Mouse (Mus musculus): ENCODE results near the gene Tnfrsf8. TPM values are rescaled to one million over a fixed set of nuclear protein-coding genes. Genes with fewer than 3 reads are reported as not detected.

The Tnfrsf8 gene
- polyA plus RNA-seq, 1 experiment from 2014 or later, result 0.06 TPM

DNA sequence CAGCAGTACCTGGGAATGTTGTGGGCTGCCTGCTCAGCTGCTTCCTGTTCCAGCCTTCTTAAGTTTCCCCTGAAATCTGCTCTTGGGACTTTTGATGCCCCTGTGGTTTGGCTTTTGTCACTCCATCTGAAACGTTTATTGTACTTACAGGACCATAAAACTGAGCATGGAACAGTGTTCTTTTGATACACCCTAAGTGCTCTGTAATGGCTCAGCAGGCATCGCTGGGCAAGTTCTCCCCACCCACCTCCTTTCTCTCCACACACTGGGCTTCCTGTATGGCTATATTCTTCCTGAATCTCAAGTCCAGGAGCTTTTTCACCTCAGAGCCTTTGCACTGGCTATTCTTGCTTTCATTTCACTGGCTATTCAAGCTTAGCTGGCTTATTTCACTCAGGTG, 50.2 kb downstream of the Tnfrsf8 start:
- no peaks in the 10 kb centered on the region for H3K36me3 ChIP-seq

DNA sequence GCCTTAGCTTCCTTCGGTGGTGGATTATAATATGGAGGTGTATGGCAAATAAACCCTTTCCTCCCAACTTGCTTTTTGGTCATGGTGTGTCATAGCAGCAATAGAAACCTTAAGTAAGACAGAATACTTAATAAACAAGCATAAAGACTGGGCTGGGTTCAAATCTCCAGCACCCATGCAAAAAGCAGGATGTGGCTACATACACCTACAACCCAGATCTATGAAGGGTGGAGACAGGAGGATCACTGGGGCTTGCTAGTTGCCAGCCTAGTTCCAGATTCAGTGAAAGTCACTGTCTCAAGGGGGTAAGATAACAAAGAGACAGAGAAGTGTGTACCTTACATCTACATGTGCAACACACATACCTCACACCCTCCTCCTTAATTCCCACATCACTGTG, 51.4 kb downstream of the Tnfrsf8 start:
- Histone ChIP-seq H3K4me1 (replicated peaks) (no peaks in the 10 kb centered on the region; the same call in 1 of the 2 replicates), H3K9me3 (no peaks in the 10 kb centered on the region), H3K4me2 (no peak overlapping the region), H3K36me3 (no peaks in the 10 kb centered on the region), H3K27me3 (no peaks in the 10 kb centered on the region), H3K27ac (no peak overlapping the region), H3K9ac (replicated peaks) (no peak overlapping the region), H3K4me3 (replicated peaks) (no peak overlapping the region)
- ATAC-seq (ENCODE audit: insufficient number of reproducible peaks, insufficient read depth, low FRiP score, low TSS enrichment, low read depth), result no peak
- WGBS, result 90% methylated on average over 1 of the region's 1 CpGs

More for the DNA sequence above, 50.2 kb downstream of the Tnfrsf8 start:
- Histone ChIP-seq H3K4me1 (replicated peaks) (no peaks in the 10 kb centered on the region; the same call in 1 of the 2 replicates), H3K4me3 (replicated peaks) (no peak overlapping the region), H3K9ac (replicated peaks) (no peak overlapping the region), H3K9me3 (no peaks in the 10 kb centered on the region), H3K27me3 (no peaks in the 10 kb centered on the region), H3K27ac (0 out of 2 replicates have a peak overlapping the region, but pooled peaks have one; percentile 8), H3K4me2 (no peak overlapping the region)
- ATAC-seq (ENCODE audit: insufficient number of reproducible peaks, insufficient read depth, low FRiP score, low TSS enrichment, low read depth), result no peak
- WGBS, result 13% methylated on average over 2 of the region's 2 CpGs

DNA sequence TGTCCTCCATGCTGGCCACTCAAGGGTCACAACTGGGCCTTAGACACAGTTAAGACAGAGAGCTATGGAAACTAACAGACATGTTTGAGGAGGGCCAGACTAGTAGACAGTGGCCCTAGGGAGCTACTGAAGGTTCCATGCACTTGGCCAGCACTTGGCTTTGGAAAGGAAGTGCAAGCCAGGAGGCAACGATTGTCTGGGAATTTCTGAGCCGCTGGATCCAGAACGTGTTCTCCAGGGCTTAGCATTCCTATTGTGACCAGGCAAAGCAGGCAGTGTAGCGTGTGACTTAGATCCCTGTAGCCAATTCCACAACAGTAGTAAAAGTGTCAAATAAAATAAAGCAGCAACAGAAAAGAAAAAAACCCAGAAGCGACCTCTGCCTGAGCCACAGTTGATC, 54.2 kb downstream of the Tnfrsf8 start:
- 53% methylated on average over 5 of the region's 5 CpGs for WGBS
- H3K4me3 ChIP-seq (replicated peaks), result no peak overlapping the region
- H3K27ac ChIP-seq, result no peak overlapping the region
- no peaks in the 10 kb centered on the region for H3K36me3 ChIP-seq
- no peak overlapping the region for H3K4me2 ChIP-seq
- peaks cover 3% of the 10 kb centered on the region; the same call in 1 of the 2 replicates for H3K4me1 ChIP-seq (replicated peaks)
- no peak for ATAC-seq (ENCODE audit: insufficient number of reproducible peaks, insufficient read depth, low FRiP score, low TSS enrichment, low read depth)
- no peak overlapping the region for H3K9ac ChIP-seq (replicated peaks)
- no peaks in the 10 kb centered on the region for H3K27me3 ChIP-seq
- no peaks in the 10 kb centered on the region for H3K9me3 ChIP-seq

DNA sequence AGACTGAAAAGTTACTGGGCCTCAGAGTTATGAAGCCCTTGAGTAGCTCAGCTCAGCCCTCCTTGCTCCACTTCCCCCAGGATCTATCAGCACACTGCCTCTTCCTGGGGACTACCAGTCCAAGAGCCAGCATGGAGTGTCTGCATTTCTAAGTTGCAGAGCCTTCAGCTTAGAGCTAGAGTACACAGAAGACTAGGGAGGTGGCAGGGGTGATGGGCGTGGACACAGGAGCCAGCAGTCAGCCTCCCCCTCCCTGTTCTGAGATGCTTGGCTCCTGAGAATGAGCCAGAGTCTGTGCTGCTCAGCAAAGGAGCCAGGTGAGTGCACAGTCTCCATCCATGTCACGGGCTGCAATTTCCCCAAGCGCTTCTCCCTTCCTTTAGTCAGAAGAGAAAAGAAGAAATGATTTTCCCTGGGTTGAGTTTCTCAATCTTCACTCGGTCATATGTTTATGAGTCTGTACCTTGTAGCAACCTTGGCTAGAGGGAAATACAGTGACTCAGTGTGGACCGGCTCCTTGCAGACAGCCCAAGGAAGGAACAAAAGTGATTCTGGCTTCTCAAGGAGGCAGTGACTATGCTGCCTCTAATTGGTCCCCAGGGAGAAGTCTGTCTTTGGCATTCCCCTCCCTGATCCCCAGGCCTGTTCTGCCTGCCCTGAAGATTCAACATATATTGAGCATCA, 57.1 kb downstream of the Tnfrsf8 start:
- H3K27me3 ChIP-seq, result no peaks in the 10 kb centered on the region
- WGBS, result 67% methylated on average over 5 of the region's 5 CpGs

DNA sequence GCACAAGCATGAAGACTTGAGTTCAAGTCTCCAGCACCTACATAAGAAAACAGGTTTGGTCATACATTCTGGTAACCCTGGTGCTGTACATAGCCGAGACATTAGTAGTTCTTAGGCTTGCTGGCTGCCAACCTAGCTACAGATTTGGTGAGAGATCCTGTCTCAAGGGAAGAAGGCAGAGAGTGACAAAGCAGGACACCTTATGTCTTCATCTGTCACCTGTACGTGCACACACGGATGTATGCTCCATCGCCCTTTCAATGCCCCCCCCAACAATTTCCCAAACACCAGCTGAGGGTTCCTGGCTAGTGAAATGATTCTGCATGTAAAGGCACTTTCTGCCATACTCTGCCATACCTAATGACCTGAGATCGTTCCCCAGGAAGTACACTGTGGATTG, 58.8 kb downstream of the Tnfrsf8 start:
- Histone ChIP-seq H3K27ac (no peak overlapping the region), H3K27me3 (no peaks in the 10 kb centered on the region), H3K36me3 (no peaks in the 10 kb centered on the region), H3K4me1 (replicated peaks) (0 out of 2 replicates have a peak, but pooled peaks cover 3% of the 10 kb centered on the region), H3K4me3 (replicated peaks) (no peak overlapping the region), H3K9ac (replicated peaks) (no peak overlapping the region), H3K4me2 (no peak overlapping the region), H3K9me3 (no peaks in the 10 kb centered on the region)
- ATAC-seq (ENCODE audit: insufficient number of reproducible peaks, insufficient read depth, low FRiP score, low TSS enrichment, low read depth), result no peak
- 86% methylated on average over 5 of the region's 5 CpGs for WGBS

More for the DNA sequence above, 57.1 kb downstream of the Tnfrsf8 start:
- no peak overlapping the region for H3K9ac ChIP-seq (replicated peaks)
- H3K36me3 ChIP-seq, result no peaks in the 10 kb centered on the region
- H3K9me3 ChIP-seq, result no peaks in the 10 kb centered on the region
- no peak overlapping the region for H3K27ac ChIP-seq
- no peak overlapping the region for H3K4me2 ChIP-seq
- 0 out of 2 replicates have a peak, but pooled peaks cover 3% of the 10 kb centered on the region for H3K4me1 ChIP-seq (replicated peaks)
- no peak overlapping the region for H3K4me3 ChIP-seq (replicated peaks)
- ATAC-seq (ENCODE audit: insufficient number of reproducible peaks, insufficient read depth, low FRiP score, low TSS enrichment, low read depth), result peak; percentile 38; the same call in 1 of the 2 replicates

DNA sequence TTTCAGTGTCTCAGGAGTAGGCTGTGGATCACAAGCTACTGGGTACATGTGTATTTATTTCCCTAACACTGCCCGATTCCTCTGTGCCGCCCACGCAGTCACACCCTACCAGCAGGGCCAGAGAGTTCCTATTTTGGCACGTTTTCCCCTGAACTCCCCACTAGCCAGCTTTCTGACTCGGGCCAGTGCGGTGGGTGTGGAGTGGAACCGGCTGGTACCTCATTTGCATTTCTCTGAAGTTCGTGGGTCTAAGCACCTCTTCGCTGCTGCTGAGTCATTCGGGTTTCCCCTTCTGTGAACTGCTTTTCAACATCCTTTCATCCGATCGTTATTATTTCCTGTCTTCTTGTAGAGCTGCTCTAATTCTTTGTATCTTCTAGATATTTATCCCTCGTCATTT, 60.5 kb downstream of the Tnfrsf8 start:
- no peak for ATAC-seq (ENCODE audit: insufficient number of reproducible peaks, insufficient read depth, low FRiP score, low TSS enrichment, low read depth)
- WGBS, result 48% methylated on average over 13 of the region's 13 CpGs
- Histone ChIP-seq H3K4me2 (no peak overlapping the region), H3K9ac (replicated peaks) (no peak overlapping the region), H3K4me1 (replicated peaks) (0 out of 2 replicates have a peak, but pooled peaks cover 3% of the 10 kb centered on the region), H3K36me3 (no peaks in the 10 kb centered on the region), H3K9me3 (no peaks in the 10 kb centered on the region), H3K27ac (no peak overlapping the region), H3K27me3 (no peaks in the 10 kb centered on the region), H3K4me3 (replicated peaks) (no peak overlapping the region)

DNA sequence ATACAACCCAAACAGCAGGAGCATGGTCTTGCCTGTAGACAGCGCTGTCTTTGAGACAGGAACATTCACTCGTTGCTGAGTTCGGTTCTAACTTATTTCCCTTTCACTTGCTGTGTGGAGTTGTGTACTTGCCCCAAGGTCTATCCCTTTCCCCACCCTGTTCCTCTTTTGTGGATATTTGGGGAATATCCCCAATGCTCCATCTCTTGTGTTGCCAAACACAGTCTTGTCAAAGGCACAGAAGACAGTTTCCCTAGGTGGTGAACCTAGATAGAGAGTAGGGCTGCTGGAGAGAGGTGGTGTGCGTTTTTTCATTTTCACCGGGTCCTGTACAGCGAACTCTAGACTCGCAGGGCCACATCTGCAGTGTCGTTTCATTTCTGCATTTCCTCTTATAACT, 62.4 kb downstream of the Tnfrsf8 start:
- H3K4me3 ChIP-seq (replicated peaks), result no peak overlapping the region
- no peak overlapping the region for H3K27ac ChIP-seq
- H3K27me3 ChIP-seq, result peaks cover 10% of the 10 kb centered on the region
- ATAC-seq (ENCODE audit: insufficient number of reproducible peaks, insufficient read depth, low FRiP score, low TSS enrichment, low read depth), result no peak
- H3K4me1 ChIP-seq (replicated peaks), result 0 out of 2 replicates have a peak, but pooled peaks cover under 1% of the 10 kb centered on the region
- H3K4me2 ChIP-seq, result no peak overlapping the region
- 89% methylated on average over 8 of the region's 8 CpGs for WGBS
- no peak overlapping the region for H3K9ac ChIP-seq (replicated peaks)
- no peaks in the 10 kb centered on the region for H3K36me3 ChIP-seq
- no peaks in the 10 kb centered on the region for H3K9me3 ChIP-seq

DNA sequence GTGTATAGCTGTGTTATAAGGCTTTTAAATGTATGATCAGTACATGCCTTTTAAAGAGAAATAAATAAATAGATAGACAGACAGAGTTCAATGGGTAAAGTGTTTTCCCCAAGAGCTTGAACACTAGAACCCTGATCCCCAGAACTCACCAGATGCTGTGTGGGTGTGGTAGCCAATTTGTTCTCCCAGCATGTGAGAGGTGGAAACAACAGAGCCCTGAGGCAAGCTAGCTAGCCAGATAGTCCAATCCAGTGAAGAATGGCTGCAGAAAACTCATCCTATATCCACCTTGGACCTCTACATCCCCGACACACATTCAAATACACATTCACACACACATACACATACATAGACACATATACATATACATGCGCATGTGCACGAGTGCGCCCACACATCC, 63.4 kb downstream of the Tnfrsf8 start:
- peaks cover 19% of the 10 kb centered on the region for H3K27me3 ChIP-seq
- peaks cover 5% of the 10 kb centered on the region; the same call in 1 of the 2 replicates for H3K4me1 ChIP-seq (replicated peaks)
- WGBS, result 94% methylated on average over 4 of the region's 4 CpGs
- H3K9ac ChIP-seq (replicated peaks), result no peak overlapping the region
- H3K4me2 ChIP-seq, result no peak overlapping the region
- no peaks in the 10 kb centered on the region for H3K9me3 ChIP-seq
- no peak for ATAC-seq (ENCODE audit: insufficient number of reproducible peaks, insufficient read depth, low FRiP score, low TSS enrichment, low read depth)
- no peak overlapping the region for H3K4me3 ChIP-seq (replicated peaks)
- no peaks in the 10 kb centered on the region for H3K36me3 ChIP-seq
- H3K27ac ChIP-seq, result no peak overlapping the region

DNA sequence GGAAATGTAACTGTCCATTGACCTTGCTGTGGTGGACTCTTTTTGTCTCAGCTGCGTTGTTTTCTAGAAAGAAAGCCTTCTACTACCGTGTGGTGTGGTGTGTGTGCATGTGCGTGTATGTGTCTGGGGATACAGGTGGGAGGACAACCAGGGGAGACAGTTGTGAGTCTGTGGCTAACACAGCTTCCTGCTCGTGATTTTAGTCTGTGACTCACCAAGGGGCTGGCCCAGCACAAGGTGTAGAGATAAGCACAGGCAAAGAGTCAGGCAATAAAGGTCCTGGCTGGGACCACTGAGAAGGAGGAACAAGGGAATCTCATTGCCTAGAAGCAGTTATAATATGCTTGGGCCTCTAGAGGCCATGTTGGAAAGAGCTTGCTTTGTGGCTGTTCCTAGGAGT, 65.0 kb downstream of the Tnfrsf8 start:
- Histone ChIP-seq H3K9me3 (no peaks in the 10 kb centered on the region), H3K27ac (no peak overlapping the region), H3K4me2 (no peak overlapping the region), H3K4me1 (replicated peaks) (peaks cover 9% of the 10 kb centered on the region; the same call in 1 of the 2 replicates), H3K27me3 (peaks cover 35% of the 10 kb centered on the region), H3K36me3 (no peaks in the 10 kb centered on the region), H3K4me3 (replicated peaks) (no peak overlapping the region), H3K9ac (replicated peaks) (no peak overlapping the region)
- ATAC-seq (ENCODE audit: insufficient number of reproducible peaks, insufficient read depth, low FRiP score, low TSS enrichment, low read depth), result no peak
- WGBS, result 76% methylated on average over 4 of the region's 4 CpGs

DNA sequence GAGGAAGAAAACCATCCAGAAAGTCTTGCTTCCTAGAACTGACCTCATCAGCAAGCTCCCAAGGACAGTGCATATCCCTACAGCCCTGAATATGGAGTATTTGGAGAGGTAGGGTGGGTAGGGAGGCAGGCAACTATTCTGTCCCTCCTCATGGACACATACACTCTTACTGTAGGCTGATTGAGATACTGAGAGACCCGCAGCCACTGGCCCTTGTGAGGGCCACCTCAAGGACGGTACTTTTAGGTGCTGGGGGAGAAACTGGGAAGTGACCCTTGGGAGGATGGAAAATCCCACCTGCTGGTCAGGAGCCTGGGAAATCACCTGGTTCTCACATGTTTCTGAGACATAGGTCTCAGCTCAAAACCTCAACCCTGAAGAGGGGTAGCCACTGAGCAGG, 67.4 kb downstream of the Tnfrsf8 start:
- Histone ChIP-seq H3K27ac (no peak overlapping the region), H3K4me3 (replicated peaks) (no peak overlapping the region), H3K9ac (replicated peaks) (no peak overlapping the region), H3K27me3 (peaks cover 41% of the 10 kb centered on the region), H3K9me3 (no peaks in the 10 kb centered on the region), H3K36me3 (no peaks in the 10 kb centered on the region), H3K4me2 (no peak overlapping the region), H3K4me1 (replicated peaks) (peaks cover 9% of the 10 kb centered on the region; the same call in 1 of the 2 replicates)
- ATAC-seq (ENCODE audit: insufficient number of reproducible peaks, insufficient read depth, low FRiP score, low TSS enrichment, low read depth), result no peak
- WGBS, result 65% methylated on average over 2 of the region's 2 CpGs

DNA sequence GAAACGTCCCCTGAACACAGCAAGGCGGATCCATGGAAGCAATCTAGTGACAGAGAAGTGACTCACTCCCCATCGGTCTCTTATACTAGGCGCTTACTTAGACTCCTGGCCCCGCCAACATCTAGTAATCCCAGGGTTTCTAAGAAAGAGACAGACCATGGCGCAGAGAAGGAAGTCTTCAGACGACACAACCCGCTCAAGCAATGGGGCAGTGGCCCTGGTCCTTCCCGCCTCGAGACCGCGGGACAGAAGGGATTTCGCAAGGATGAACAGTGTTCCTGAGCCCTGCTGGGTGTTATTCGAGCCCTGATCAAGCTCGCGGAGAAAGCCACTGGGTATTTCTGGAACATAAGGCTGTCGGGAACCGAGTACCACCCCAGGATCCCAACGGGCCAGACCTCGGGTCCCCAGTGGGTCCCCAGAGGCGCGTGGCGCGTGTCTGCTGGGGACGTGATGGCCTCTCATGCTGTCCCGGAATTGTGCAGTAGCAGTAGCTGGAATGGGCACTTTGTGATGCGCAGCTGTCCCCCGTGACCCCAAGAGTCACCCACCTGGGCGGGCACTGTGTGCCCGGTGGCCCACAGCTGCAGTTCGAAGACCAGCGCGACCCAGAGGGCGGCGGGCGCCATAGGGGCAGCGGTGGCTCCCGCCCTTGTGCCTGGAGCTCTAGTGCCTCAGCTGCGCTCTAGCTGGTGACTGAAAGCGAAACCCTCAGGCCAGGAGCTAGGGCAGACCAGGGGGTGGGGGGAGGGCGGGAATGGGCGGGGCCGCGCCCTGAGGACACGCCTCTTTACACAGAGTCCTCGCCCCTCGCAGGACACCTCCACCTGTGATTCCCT, 68.6 kb downstream of the Tnfrsf8 start, which contains the start of gene Tnfrsf1b:
TSS of gene Tnfrsf1b (minus strand) at position 698 of the 839 bp plus-strand sequence.
- peak within 1 kb of the TSS; percentile 92 for H3K4me2 ChIP-seq
- ATAC-seq (ENCODE audit: insufficient number of reproducible peaks, insufficient read depth, low FRiP score, low TSS enrichment, low read depth), result peak; percentile 70
- under 1% methylated on average over 47 of the region's 47 CpGs for WGBS
- peak within 1 kb of the TSS; percentile 55 for H3K9ac ChIP-seq (replicated peaks)
- peaks cover 9% of the 10 kb centered on the region; the same call in 1 of the 2 replicates for H3K4me1 ChIP-seq (replicated peaks)
- H3K9me3 ChIP-seq, result no peaks in the 10 kb centered on the region
- no peak within 1 kb of the TSS for H3K27ac ChIP-seq
- H3K4me3 ChIP-seq (replicated peaks), result peak within 1 kb of the TSS; percentile 47
- no peaks in the 10 kb centered on the region for H3K36me3 ChIP-seq
- peaks cover 41% of the 10 kb centered on the region for H3K27me3 ChIP-seq

All from limb, embryonic 12.5 days (tissue).